Mouse (Mus musculus) lung, postnatal 10 days (tissue): Measurements from ENCODE around the gene Rgr.
"Not testable (repeated sequence)": the region's sequence is repeated elsewhere in the genome, so short reads cannot be mapped to it uniquely, and the experiment has no call there.

ENCODE experiments used
- DNase-seq: peaks from one replicate; pipeline ENCODE4 v3.0.0; 2021

Rgr gene

DNA sequence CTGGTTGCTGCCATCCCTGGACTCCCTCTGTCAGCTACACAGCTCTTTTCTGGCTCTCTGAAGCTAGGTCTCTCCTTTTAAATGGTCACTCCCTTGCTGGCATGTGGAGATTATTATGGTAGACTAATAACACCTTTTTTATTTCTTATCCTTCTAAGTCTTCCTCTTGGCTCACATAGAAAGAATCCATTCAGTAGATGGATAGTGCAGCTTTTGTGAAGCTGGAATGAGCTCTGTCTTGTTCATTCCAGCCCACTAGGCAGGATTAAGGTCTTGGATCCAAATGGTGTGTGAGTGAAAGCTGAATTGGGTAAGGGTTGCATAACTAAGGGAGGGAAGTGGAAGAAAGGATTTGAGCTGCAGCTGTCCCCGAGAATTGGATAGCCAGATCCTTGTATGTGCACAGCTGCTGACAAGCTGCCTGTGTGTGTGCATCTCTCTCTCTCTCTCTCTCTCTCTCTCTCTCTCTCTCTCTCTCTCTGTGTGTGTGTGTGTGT, at the start of gene Rgr:
TSS of gene Rgr (minus strand) at position 51 of the 497 bp plus-strand sequence.
- no peak for DNase-seq

DNA sequence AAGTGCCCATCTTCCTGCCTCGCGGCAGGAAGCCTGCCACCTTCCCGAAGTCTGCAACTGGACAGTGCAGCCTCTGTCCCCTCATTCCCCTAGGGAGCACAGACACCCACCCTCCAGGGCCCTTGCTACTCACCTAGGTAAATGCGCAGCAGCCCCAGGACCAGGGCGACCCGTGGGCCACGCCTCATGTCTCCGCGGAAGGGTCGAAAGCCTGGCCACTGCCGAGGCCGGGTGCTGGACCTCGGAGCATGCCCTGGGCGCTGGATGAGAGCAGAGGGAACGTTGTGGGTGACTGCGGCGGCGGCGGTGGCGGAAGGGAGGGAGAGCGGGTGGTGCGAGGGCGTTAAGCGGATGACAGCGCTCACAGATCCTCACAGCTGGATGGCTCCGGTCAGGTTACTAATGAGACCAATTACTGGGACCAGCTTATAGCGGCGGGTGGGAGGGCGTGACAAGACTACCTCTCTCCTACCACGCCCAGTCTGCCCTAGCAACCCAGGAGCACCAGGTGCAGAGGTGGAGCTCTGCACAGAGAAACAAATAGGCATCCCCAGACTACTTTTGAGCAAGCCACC, 49.3 kb upstream of the Rgr start, which contains the start of gene Cdhr1:
TSS of gene Cdhr1 (minus strand) at position 392 of the 575 bp plus-strand sequence.
- DNase-seq = peak; percentile 9

DNA sequence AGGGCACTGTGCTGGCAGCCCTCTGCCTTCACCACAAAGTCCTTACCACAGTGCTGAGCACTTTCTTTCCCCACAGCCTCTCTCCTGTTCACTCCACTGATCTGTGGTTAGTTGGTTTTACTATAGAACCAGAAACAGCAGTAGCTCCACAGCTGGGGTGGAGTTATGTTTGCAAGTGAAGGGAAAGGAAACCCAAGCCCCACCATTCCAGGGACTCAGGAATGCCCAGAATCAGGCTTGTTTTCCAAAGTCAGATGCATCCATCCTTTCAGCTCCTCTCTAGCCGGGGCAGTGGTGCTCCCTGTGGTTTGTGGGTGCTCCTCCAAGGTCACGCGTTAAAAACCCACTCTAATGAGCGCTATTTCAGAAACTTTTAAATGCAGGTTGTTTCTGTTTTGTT, 46.8 kb upstream of the Rgr start:
- DNase-seq = no peak

DNA sequence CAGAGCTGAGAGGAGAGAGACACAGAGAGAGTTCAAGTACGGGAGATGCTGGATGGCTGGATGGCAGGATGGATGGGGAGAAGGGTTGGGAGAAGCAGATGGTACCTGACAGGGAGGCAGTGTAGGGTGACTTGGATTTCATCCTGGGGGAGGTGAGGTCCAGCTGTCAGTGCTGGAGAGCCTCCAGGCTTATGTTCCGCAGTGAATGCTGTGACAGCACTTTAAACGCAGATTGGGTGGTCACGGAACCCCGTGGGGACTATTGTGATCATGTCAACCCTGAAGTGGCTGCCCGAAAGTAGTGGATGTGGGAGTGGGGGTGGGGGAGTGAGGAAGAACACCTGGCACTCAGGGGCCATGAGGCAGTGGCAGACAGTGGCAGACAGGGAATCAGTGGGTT, 45.7 kb upstream of the Rgr start:
- DNase-seq = no peak

DNA sequence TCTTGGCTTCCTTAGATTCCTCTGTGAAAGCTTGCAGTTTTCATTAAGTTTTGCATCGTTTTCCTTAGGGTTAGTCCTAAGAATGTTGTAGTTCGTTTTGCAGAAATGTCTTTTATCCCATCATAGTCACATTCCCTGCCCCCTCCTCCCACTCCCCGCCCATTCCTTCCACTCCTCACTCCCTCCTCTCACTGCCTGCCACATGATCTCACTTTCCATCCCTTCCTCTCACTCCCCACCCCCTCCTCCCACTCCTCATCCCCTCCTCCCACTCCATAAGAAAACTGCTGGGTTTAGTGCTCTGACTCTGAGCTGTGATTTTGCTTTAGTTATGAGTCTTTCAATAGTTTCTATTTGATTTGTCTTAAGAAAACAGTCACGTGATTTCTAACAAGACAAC, 35.0 kb upstream of the Rgr start:
- DNase-seq = no peak

DNA sequence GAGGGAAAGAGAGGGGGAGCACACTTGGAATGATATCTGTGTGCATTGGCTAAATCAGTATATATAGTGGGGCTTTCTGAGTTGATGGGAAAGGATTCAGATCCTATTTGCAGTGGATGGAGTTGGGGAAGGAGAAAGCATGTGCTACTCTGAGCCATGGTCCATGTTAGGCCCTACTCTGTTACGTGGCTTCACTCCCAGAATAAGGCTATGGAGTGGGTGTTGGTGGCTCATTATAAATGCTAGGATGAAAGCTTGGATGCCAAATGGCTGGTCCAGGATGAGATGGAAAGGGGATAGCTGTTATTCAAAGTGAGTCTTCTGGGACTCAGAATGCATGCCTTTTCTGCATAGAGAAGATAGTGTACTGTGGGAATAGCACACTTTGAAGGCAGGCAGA, 32.0 kb upstream of the Rgr start:
- no peak for DNase-seq

DNA sequence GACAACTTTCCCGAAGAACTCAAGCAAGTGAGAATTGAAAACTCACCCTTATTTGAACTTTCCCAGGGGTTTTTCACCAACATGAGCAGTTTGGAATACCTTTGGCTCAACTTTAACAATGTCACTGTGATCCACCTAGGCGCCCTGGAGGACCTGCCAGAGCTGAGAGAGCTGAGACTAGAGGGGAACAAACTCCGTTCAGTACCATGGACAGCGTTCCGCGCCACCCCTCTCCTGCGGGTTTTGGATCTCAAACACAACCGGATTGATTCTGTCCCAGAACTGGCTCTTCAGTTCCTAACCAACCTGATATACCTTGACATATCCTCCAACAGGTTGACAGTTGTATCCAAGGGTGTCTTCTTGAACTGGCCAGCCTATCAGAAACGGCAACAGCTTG, 19.8 kb upstream of the Rgr start:
- peak; percentile 58 for DNase-seq

DNA sequence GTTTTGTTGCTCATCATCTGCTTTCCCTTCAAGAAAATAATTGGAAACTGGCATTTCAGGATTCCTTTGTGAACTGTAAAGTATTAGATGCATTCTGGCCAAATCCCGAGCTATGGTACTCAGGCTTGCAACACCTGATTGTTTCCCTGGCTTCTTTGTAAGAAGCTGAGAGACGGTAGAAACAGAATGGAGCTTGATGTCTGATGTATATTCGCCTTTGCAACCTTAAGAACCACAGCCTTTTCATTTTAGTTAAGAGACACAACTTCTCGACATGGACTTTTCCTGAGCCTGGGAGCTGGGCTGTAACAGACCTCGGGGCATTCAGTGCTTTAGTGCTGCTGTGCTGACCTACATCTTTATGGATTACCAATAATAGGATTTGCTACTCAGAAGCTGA, 18.9 kb upstream of the Rgr start, which contains the start of gene Lrit2:
TSS of gene Lrit2 (plus strand) at position 301 of the 400 bp plus-strand sequence.
- no peak for DNase-seq

DNA sequence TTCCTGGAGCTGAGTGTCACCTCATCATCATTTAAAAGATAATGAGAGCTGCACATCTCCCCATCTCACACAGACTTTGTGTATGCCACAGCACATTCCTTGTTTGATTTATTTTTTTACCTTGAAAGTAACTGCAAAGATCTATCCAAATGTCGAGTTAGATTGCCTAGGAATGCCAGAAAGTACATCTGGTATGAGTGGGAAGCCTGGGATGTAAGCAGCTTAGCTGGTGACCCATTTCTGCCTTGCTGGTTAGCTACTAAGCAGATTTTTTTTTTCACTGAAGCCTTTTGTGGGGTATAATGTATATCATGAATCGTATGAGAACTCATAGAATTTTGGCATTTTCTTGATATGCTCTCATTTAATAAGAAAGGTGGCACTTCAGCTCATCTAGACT, 17.9 kb upstream of the Rgr start:
- DNase-seq = no peak

DNA sequence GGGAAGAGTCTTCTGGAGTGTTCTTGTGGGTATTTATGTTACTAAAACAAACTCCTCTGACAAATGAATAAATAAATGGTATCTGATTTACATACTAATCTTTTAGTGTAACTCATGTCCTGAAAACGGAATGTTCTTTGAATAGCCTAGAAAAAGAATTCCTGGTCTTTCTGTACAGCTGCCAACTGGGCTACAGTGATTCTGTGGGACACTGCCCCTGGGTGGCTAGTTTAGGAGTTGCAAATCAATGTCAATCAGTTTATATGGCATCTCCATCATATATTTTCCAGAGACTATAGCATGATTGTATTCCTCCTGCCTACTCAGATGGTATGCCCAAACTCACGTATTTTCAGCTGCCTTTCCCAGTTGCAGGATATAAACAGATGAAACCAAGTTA, 16.1 kb upstream of the Rgr start:
- no peak for DNase-seq

DNA sequence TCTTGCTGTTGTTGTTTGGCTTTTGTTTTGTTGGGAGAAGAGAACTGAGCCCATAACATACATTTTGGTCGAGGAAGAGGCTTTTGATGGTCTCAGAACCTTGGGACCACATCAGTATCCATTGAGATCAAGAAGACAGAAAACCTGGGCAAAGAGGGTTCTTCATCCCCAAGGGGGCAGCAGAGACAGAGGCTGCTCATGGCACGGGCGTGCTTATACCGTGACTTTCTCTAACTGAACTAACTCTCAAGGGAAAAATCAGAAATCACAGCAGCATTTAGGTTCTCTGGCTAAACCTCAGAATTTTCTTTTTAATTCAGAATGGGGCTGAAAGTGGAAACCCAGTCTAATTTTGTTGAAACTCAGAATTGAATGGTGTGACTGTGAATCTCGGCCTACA, 14.3 kb downstream of the Rgr start:
- no peak for DNase-seq

DNA sequence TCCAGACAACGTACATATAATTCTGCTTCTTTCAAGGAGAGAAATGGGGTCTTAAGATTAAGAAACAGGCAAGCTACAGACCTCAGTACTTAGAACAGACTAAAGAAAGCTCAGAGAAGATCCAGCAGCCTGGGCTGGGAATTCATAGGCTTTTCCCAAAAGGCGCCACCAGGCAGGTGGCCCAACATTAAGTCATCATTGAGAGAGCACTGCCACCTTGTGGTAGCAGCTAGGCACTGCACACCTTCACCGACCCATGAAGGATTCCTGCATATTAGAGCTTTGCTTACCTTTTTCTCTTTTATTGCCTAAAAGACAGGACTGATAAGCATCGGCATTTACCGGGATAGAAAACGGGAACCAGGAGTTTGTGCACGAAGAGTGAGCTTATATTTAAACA, 15.5 kb downstream of the Rgr start:
- peak; percentile 74 for DNase-seq

DNA sequence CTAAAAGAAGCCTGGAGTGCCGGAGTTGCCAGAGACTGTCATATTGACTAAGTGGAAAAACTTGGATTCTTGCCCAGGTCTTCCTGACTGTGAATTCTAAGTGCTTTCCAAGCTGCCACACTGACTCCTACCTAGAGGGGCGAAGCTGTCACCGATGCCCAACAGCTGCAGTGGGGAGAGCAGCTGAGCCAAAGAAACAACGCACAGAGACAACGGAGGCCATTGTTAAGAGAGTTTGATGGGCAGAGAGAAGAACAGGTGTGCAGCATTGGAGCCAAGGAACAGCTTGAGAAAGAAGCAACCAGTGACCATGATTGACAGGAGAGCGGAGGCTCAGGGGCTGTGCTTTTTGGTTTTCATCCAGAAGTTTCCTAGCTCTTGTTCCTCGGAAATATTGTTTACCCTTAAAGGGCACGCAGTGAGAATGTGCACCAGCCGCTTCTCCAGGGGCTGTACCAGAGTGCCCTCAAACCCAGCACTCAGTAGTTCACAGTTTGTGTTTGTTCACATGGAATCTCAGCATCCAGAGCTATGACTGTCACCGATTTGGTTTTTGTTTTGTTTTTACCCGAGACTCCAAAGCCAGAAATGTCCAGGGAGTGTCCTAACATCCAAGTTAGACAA, 16.2 kb downstream of the Rgr start:
- no peak for DNase-seq

DNA sequence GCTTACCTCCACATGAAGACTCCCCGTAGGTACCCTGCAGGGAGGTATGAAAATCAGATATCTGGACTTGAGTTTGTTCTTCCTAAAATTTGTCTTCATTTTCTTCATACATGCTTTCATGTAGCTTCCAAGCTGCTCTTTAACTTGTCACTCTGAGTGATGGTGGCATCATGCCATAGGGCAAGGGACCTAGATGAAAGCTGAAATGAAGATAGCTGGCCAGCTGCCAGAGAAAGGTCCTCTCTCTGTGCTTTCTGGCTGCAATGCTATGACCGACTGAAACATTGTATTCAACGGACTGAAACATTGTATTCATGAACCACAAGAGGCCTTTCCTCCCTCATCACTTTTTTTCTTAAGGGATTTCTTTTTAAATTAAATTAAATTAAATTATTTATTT, 20.2 kb downstream of the Rgr start:
- DNase-seq = no peak

DNA sequence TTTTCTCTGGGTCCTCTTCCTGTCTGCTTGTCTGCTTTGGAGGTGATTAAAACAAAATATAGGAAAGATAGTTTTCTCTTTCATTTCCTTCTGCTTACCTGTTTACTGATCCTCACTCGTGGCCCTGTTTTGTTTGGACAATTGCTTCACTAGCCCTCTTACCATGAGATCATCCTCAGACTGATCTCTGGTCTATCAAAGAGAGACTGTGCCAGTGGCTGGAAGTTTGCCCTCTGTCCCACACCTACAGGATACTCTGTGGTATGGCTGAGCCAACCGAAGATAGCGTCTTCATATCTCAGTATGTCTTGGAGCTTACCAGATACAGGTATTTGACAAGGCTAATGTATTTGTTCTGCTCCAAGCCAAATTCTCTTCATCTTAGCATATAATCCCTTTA, 20.8 kb downstream of the Rgr start:
- no peak for DNase-seq

DNA sequence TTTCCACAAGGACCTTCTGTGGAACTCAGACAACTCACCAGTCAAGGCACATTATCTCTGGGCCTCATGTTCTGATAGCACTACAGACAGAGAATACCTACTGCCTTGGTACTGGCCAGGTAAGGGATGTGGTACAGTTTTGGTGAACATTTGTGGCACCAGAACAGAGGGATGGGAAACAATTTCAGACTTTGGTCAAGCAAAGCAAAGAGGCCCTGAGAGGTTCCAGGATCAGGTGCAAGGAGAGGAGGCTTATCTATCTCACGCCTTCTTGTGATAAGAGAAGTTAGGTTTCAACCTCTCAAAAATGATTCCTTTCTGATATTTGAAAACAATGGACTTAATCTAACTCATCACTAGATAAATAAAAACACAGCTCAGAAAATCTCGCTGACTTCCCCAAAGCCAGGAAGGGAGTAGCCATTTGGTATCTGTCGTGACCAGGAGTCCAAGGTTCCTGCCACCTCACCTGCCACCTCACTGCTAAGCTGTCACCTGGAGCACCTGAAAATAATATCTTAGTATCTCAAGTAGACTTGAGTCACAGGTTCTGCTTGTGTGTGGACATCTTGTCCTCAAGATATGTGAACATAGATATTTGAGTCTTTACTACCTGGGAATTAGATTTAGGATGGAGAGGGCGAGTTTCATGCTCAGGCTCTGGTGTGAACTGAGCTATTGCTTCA, 21.4 kb downstream of the Rgr start:
- no peak for DNase-seq

DNA sequence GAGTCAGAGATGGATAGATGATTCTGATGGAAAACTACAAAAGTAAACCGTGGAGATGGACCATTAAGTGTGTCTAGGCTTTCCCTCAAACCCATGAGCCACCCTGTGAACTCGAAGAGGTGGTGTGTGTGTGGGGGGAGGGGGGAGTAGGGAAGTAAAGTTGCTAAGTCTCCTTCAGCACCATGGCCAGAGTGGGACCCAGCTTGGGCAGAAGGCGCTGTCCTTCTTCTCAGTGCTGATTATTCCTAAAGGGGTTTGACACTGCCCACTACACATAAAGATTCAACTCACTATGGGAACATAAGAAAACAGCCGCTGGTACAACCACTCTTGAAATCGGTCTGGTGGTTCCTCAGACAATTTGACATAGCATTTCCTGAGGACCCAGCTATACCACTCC, 32.9 kb downstream of the Rgr start:
- DNase-seq = peak; percentile 41

DNA sequence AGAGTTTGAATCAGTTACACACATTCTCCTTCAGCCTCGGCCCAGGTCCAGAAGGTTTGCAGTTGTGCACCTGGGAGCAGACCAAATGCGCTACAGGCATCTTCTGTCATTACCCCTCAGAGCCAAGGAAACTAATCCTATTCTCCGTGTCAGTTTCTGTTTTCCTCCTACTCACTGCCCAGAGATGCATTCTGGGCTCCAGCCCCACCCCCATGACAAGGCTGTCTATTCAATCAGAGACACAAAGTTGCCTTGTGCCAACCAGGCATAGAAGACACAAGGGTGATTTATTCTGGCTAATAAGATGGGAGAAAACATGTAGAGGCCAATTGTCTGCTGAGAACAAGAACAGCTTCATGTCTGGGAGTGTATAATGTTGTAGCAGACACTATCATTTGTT, 35.1 kb downstream of the Rgr start:
- no peak for DNase-seq

DNA sequence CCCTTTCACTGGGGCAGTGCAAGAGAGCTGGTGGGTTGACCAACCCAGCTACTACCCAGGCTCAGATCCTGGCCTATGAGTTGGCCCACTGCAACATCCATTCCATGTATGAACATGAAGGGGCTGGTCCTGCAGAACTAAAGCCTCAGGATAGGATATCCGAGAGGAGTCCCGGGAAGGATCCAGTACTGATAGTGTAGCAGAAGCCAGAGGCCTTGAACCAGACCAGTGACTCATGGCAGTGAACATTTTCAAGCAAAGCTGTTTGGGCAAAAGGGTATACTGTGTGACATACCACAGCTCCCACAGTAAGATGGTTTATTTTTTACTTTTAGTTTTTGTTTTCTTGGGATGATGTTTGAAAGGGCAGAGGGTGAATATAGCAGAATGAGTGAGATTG, 39.1 kb downstream of the Rgr start:
- DNase-seq = no peak

DNA sequence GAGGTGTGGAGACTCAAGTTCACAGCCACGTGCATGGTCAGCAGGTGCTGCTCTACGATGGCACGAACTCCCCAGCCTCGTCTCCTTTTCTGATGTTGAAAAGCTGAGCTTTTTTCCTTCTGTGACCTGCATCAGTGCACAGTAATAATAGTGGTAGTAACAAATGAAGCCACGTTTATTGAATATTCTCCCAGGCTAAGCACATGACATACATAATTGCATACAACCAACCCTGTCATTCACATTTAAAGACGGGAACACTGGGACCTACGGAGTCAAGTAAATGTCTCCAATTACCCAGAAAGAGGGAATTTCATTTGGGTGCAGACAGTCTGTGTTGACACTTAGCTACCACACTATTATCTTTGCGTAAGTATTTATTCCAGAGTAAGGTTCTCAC, 42.3 kb downstream of the Rgr start:
- no peak for DNase-seq

DNA sequence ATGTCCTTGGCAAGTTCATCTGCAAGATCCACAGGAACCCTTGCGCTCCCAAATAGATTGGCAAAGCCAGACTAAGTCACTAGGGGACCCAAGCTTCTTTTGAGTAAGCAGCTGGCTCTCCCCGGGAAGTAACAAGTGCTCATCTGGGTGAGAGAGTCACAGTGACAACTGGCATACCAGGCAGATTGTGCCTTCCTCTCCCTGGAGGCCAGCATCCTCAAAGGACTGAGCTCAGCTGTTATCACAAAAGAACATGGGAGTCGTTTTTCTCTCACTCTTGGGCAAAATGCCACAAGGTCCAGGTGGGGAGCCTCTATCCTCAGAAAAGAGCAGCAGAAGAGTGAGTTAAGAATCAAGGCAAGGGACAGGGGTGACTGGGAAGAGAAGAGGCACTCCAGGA, 42.9 kb downstream of the Rgr start:
- DNase-seq = no peak

DNA sequence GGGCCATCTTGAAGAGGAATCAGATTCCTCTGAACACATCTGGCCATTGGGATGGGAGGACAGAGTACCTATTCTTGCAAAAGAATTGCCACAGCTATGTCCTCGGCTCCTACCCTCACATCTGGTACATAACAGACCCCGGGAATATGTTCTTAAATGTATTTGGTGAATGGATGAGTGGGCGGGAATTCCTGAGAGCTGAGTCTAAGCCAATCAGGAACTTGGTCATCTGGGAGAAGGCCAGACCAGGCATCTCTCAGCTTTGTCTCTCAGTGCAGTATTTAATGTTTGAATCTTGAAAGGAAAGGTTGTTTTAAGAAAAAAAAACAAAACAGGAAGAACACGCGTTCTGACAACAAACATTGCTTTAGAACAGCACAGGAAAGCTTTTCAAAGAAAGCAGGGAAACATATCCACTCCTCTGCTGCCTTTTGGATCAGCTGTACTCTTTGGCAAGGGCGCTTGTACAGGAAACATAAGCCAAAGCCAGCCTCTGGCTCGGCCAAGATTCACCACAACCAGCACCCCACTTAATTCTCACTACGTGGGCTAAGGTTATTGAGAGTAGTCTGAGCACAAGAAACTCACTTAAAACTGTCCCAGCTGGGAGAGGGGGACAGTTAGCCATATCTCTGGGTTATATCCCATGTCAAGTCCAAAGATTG, 45.2 kb downstream of the Rgr start:
- DNase-seq = no peak

DNA sequence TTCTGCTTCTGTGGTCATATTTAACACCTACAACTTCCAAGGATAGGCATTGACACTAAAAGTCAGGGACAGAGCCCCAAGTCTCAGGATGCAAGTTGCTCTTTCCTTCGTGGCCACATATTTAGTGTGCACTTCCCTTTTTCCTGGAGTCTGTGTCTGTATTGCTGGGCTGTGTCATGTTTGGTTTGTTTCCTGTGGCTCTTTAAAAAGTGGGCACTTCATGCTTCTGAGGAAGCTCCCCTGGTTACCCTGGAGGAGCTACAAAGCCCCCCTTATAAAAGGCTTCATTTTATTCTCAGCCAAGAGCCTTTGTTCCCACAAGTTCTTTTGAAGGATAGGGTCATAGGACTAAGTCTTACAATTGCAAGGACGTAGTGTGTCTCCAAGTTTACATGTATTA, 45.9 kb downstream of the Rgr start:
- DNase-seq = no peak

DNA sequence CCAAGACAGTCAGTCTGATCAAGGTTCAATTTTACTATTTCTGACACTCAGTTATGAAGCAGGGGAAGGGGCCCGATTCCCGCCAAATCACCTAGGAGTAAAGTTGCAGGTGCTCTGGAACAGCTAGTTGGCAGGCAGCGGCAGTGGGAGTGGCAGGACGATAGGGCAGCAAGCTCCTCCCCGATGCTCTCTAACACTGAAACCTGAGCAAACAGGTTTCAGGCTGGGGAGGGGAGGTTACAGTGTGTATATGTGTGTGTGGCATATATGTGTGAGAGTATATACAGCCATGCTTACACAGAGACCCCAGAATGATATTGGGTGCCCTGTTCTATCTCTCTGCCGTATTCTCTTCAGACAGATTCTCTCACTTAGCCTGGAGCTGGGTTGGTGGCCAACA, 48.0 kb downstream of the Rgr start:
- DNase-seq = not testable (repeated sequence)
